Mouse (Mus musculus) small intestine, adult 10 weeks (tissue): Measurements from ENCODE around the gene Chchd6. TPM values are rescaled to one million over a fixed set of nuclear protein-coding genes. Genes with fewer than 3 reads are reported as not detected.

ENCODE experiments used
- polyA plus RNA-seq: library from polyadenylated mRNA; stranded (reverse); fragments of 350-450 nt; fragmentation: Illumina TruSeq; extraction: RNeasy Lipid Tissue Mini Kit (QIAGEN cat#74804); gene quantifications from one replicate; pipeline ENCODE4 v1.2.3, GENCODE M21; 2014; ENCODE audit warnings: low replicate concordance

Gene Chchd6
- polyA plus RNA-seq: not detected

DNA sequence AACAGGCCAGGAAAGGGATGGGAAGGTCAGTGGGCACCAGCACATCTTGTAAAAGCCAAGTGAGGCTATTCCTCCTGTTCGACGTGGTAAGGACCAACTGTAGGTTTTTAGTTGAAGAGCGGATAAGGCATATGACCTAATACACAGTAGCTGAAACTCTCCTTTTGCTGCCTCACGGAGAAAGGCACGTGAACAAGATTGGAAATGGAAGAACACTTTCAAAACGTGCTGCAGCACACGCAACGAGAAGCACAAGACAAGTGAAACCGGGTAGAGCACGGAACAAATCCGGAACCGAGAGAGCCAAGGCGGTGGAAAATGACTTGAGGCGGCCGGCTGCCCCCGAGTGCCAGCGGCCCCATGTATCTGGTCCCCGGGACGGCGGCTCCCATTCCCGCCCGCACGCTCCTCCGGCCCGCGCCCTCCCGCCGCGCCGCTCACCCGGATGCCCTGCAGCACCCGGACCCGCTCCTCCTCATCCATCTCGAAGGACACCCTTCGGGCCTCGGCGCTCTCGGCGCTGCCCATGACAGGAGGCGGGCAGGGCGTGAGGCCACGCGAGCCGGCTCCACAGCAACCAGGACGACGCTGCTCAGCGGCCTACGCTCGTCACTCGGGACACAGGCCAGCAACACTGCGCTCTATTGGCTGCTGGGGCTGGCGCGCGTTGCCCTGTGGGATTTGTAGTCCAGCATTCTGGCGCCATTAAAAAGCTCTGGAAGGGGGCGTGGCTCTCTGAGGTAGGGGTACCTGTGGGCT, at the start of gene Chchd6:
TSS of gene Chchd6 (minus strand) at position 635 of the 759 bp plus-strand sequence.

DNA sequence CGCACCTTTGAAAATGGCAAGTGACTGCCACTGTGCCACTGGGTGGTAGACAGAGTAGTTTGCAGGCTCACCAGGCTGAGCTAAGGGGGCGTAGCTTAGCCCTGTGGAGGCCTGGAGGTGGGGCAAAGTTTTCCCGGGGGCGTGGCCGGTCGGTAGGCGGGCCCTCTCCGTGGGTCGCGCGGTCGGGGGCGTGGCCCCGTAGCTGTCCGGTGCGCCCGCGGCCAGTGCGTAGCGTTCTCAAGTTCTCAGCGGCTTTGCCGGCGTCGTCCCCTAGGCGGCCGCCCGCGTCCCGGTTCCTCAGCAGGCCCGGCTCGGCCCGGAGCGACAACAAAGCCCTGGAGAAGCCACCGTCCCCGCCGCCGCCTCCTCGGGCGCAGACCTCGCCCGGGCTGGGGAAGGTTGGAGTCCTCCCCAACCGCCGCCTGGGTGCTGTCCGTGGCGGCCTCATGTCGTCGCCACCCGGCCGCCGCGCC, 48.4 kb upstream of the Chchd6 start, which contains the start of gene Txnrd3:
TSS of gene Txnrd3 (plus strand) at position 191 of the 473 bp plus-strand sequence.

DNA sequence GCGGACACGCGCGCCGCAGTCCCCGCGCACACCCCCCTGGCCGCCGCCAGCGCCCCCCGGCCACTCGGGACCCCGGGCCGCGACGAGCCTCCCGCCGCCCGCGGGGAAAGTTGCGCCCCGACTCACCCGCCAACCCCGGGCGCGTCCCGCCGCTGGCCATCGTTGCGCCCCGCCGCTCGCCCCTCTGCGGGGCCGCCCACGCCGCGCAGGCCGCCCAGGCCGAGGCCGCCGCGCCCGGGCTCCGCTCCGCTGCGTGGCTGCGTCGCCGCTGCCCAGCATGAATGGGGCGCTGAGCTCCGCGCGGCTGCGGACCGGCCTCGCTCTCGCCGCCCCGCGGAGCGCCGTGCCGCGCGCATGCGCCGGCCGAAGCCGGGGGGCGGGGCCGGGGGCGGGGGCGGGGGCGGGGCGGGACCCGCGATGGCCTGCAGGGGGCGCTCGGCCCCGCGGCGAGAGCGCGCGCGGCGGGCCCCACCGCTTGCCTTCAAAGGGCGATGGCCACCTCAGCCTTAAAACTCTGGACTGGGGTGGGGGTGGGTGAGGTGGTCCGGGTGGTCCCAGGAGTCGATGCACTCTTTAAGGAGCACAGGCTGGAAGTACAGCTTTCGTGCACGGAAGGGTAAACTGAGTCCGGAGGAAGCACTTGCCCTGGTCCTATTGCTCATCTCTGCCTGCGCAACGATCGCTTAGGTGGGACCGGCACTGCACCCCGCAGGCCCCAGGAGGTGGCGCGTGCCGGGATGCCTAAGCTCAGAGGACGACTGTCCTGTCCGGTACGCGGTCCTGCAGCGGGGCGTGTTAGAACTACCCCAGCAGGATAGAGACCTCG, 233.0 kb downstream of the Chchd6 start, which contains the start of gene Plxna1:
TSS of gene Plxna1 (minus strand) at position 340 of the 826 bp plus-strand sequence.

Other genes with a start within 250 kb of the Chchd6 start
- 0.52 TPM for gene Plxna1, start 233.0 kb downstream of the Chchd6 start, polyA plus RNA-seq
- 2.1 TPM for gene Txnrd3, start 48.3 kb upstream of the Chchd6 start, polyA plus RNA-seq
- gene Vmn1r40, start 111.9 kb upstream of the Chchd6 start, polyA plus RNA-seq: not detected
- not detected for gene Vmn1r41, start 145.1 kb upstream of the Chchd6 start, polyA plus RNA-seq